Mouse (Mus musculus) heart, embryonic 13.5 days (tissue): ENCODE results near the gene Ubtf. TPM values are rescaled to one million over a fixed set of nuclear protein-coding genes. Genes with fewer than 3 reads are reported as not detected.

ENCODE experiments used
- ATAC-seq: fragments of 200-750 bp; cut with Nextera tagmentation; 2 replicates; pipeline ENCODE4 v1.8.0; 2017; ENCODE audit warnings: moderate TSS enrichment; ENCODE audit not compliant: insufficient number of reproducible peaks, low FRiP score, low TSS enrichment; ENCODE audit errors: extremely low read depth
- H3K27ac ChIP-seq: fragments of 300-500 bp; sonication (generic); replicated peaks from 2 replicates; pipeline ENCODE4 v1.5.1; 2015; ENCODE audit warnings: moderate library complexity, mild to moderate bottlenecking, inconsistent platforms
- H3K27me3 ChIP-seq: fragments of 300-500 bp; sonication (generic); replicated peaks from 2 replicates; pipeline ENCODE4 v1.6.1; 2015; ENCODE audit warnings: mild to moderate bottlenecking, inconsistent platforms
- H3K36me3 ChIP-seq: fragments of 300-500 bp; sonication (generic); 2 replicates; pipeline ENCODE4 v1.6.1; 2015; ENCODE audit warnings: mild to moderate bottlenecking, inconsistent platforms
- H3K4me1 ChIP-seq: fragments of 300-500 bp; sonication (generic); 2 replicates; pipeline ENCODE4 v1.6.1; 2015; ENCODE audit warnings: inconsistent platforms
- H3K4me2 ChIP-seq: fragments of 300-500 bp; sonication (generic); 2 replicates; pipeline ENCODE4 v1.6.1; 2015; ENCODE audit warnings: inconsistent platforms, mild to moderate bottlenecking, moderate library complexity
- H3K4me3 ChIP-seq: fragments of 300-500 bp; sonication (generic); 2 replicates; pipeline ENCODE4 v1.5.1; 2015; ENCODE audit warnings: moderate library complexity, mild to moderate bottlenecking, inconsistent platforms
- H3K9ac ChIP-seq: fragments of 300-500 bp; sonication (generic); 2 replicates; pipeline ENCODE4 v1.6.1; 2015; ENCODE audit warnings: inconsistent platforms, mild to moderate bottlenecking, moderate library complexity
- H3K9me3 ChIP-seq: fragments of 300-500 bp; sonication (generic); 2 replicates; pipeline ENCODE4 v1.6.1; 2016; ENCODE audit warnings: inconsistent platforms
- WGBS: fragments of 180-500 bp; shearing (Covaris S2); methylation state at CpG from one replicate; pipeline ENCODE4 v1.1.7; 2015; ENCODE audit warnings: mixed read lengths; 5-methylcytosine and 5-hydroxymethylcytosine counted together
- polyA plus RNA-seq: library from polyadenylated mRNA; unstranded; fragments of >200 nt; fragmentation: Nextera tagmentation; extraction: Ambion mirVana; gene quantifications from 2 replicates; pipeline ENCODE4 v1.2.1, GENCODE M21; 2015

Ubtf gene
- polyA plus RNA-seq, 1 experiment from 2014 or later = 51.1 TPM

DNA sequence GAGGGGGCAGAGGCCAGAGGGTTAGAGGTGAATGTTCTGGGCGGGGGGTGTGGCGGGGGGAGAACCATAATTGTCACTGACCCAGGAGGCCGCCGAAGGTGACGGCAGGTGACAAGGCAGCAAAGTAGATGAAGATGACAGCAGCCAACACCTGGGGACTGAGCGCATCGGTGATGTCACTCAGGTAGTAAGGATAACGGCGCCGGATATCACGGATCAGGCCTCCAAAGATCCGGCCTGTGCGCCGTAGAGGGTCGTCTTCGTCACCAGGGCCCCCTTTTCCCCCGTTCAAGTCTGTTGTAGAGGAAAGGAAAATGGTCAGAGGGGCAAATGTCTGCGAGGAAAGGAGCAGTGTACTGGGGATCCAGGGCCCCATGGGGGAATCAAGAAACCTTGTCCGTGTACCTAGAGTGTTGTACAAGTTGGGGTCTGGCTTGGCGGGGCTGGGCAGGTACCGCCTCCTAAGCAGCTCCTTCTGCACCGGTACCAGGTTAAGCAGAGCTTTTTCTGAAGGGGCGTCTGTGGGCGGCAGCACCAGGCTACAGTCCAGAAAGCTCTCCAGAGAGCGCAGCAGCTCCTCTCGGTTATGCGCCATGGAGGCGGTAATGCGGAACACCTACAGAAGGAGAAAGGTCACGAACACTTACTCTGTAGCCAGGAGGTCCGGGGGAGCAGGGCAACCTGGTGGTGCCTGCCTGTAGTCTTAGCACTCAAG lies 37.3 kb upstream of the Ubtf start:
- Histone ChIP-seq H3K27ac (no peak overlapping the region), H3K27me3 (peaks cover 79% of the 10 kb centered on the region), H3K9ac (no peak overlapping the region), H3K4me3 (peak overlapping the region; percentile 30), H3K36me3 (no peaks in the 10 kb centered on the region), H3K4me1 (no peaks in the 10 kb centered on the region), H3K9me3 (no peaks in the 10 kb centered on the region), H3K4me2 (peak overlapping the region; percentile 54)
- 53% methylated on average over 31 of the region's 31 CpGs for WGBS
- ATAC-seq = no peak

DNA sequence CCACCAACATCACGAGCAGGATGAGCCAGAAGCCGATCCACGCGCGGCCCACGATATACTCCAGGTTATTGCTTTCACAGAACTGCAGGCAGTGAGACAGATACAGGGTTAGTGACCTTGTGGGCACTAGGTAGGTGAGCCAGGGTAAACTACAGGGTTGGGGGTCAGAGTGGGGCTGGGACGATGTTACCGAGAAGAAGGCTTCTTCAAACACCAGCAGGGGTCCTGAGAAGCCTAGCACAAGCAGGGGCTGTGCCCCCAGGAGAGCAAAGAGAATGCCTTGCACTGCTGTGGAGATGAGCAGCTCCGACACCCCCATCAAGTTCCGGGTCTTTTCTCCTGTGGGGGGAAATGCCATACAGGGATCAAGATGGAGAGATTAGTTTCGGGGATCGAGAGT lies 36.6 kb upstream of the Ubtf start:
- ATAC-seq = no peak
- WGBS = 67% methylated on average over 12 of the region's 12 CpGs

DNA sequence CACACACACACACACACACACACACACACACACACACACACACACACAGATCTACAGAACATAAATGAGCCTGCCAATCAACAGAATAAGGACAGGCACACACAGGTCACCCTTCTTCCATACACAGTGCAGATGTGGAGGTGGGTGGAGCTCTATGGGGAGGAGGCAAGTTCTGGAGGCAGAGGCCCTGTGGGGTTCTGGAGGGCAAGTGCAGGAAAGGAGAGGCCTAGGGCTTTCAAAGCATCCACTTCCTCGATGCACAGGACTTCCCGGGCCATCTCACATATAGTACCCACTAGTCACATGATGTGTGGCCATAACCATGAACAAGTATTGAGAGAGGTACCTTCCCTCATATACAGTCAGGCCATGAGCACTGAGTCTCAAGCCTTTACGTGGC lies 36.0 kb upstream of the Ubtf start:
- Histone ChIP-seq H3K4me2 (peak overlapping the region; percentile 54), H3K9me3 (no peaks in the 10 kb centered on the region), H3K27ac (peak overlapping the region; percentile 12; the same call in 1 of the 2 replicates), H3K27me3 (peaks cover 79% of the 10 kb centered on the region), H3K9ac (no peak overlapping the region), H3K4me1 (no peaks in the 10 kb centered on the region), H3K36me3 (no peaks in the 10 kb centered on the region), H3K4me3 (peak overlapping the region; percentile 30)
- ATAC-seq = no peak
- 70% methylated on average over 3 of the region's 3 CpGs for WGBS

More for the DNA sequence above, 36.6 kb upstream of the Ubtf start:
- Histone ChIP-seq H3K4me3 (peak overlapping the region; percentile 30), H3K27ac (peak overlapping the region; percentile 12; the same call in 1 of the 2 replicates), H3K4me2 (peak overlapping the region; percentile 54), H3K36me3 (no peaks in the 10 kb centered on the region), H3K9me3 (no peaks in the 10 kb centered on the region), H3K4me1 (no peaks in the 10 kb centered on the region), H3K9ac (no peak overlapping the region), H3K27me3 (peaks cover 79% of the 10 kb centered on the region)

DNA sequence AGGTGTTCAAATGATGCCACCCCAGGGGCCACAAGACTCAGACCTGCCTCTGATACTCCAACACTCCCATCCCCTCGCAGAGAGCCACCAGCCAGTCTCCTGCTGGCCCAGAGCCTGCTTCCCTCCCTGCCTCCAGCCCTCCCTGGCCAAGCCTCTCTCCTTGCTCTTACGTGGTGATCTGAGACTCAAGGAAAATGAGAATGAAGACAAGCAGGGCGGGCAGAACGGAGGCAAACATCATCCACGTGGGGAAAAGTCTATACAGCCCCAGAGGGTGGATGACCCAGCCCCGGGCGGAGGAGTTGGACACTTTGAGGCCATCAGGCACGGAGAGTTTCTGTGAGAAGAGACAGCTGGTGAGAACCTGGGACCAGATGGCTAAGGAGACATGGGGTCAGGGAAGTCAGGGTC lies 33.5 kb upstream of the Ubtf start:
- Histone ChIP-seq H3K4me3 (0 out of 2 replicates have a peak overlapping the region, but pooled peaks have one; percentile 10), H3K4me1 (no peaks in the 10 kb centered on the region), H3K9ac (no peak overlapping the region), H3K4me2 (peak overlapping the region; percentile 54), H3K9me3 (no peaks in the 10 kb centered on the region), H3K27me3 (peaks cover 61% of the 10 kb centered on the region), H3K27ac (0 out of 2 replicates have a peak overlapping the region, but pooled peaks have one; percentile 2), H3K36me3 (no peaks in the 10 kb centered on the region)
- 36% methylated on average over 8 of the region's 8 CpGs for WGBS
- ATAC-seq = no peak

DNA sequence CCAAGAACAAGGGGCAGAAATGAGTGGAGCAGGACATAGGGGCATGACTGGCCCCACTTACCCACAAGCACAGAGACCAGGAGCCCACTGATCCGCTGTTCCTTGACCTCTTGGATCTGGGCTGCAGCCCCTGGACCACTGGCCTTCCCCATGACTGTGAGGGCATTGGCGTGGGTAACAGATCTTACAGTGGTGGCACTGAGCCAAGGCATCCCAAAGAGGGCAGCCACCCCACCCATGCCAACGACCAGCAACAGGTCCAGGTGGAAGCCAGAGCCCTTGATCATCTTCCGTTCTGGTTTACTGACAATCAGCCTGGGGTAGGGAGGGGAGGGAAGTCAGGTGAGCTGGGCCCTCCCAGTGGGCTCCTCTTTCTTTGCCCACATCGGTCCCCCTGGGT lies 32.8 kb upstream of the Ubtf start:
- no peak overlapping the region for H3K27ac ChIP-seq
- no peak for ATAC-seq
- no peaks in the 10 kb centered on the region for H3K9me3 ChIP-seq
- H3K36me3 ChIP-seq = no peaks in the 10 kb centered on the region
- peaks cover 55% of the 10 kb centered on the region for H3K27me3 ChIP-seq
- no peak overlapping the region for H3K4me3 ChIP-seq
- no peak overlapping the region for H3K9ac ChIP-seq
- H3K4me2 ChIP-seq = peak overlapping the region; percentile 54
- no peaks in the 10 kb centered on the region for H3K4me1 ChIP-seq
- 52% methylated on average over 5 of the region's 5 CpGs for WGBS

DNA sequence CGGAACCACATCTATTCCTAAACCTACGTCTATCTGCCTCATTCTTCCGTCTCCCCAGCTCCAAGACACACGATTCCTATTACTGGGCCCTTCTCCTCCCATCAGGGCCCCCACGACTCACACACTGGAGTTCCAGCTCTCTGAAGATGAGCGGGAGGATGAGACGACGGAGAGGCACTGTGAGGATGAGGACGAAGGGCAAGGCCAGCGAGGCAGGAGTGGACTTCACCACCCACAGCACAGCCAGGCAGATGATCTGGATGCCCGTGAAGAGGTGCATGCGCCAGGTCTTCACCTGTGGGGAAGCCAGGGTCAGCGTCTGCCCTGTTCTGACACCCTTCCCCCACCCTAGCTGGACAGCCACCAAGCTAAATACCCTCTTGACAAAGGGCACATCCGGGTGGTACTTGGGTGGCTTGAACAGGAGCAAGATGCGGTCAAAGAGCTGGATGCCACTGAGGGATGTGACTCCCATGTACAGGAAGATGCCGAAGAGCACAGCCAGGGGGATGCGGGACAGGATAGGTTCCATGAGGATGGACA lies 31.5 kb upstream of the Ubtf start:
- H3K9me3 ChIP-seq = no peaks in the 10 kb centered on the region
- WGBS = 86% methylated on average over 17 of the region's 17 CpGs
- no peaks in the 10 kb centered on the region for H3K4me1 ChIP-seq
- H3K4me2 ChIP-seq = peak overlapping the region; percentile 54; the same call in 1 of the 2 replicates
- peaks cover 42% of the 10 kb centered on the region for H3K27me3 ChIP-seq
- no peaks in the 10 kb centered on the region for H3K36me3 ChIP-seq
- ATAC-seq = no peak
- no peak overlapping the region for H3K9ac ChIP-seq
- H3K4me3 ChIP-seq = no peak overlapping the region
- H3K27ac ChIP-seq = no peak overlapping the region

DNA sequence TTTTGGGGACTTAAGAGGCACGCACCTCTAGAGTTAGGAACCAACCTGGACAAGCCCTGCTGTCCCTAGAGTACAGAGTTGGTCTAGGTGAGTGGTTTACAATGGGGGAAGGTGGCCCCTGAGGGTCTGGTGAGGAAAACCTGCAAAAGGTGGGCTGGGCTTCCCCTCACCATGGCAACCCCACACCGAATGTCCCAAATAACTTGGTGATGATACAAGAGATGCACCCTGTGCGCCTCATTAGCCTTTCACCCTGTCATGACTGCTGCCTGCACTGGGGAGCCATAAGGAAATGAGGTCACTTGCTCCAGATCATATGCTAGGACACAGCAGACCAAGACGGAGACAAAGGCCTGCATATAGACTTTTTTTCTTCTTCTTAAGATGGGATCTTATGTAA lies 30.9 kb upstream of the Ubtf start:
- no peaks in the 10 kb centered on the region for H3K36me3 ChIP-seq
- H3K4me3 ChIP-seq = no peak overlapping the region
- peaks cover 35% of the 10 kb centered on the region for H3K27me3 ChIP-seq
- no peak overlapping the region for H3K4me2 ChIP-seq
- no peak for ATAC-seq
- H3K27ac ChIP-seq = no peak overlapping the region
- no peak overlapping the region for H3K9ac ChIP-seq
- 73% methylated on average over 4 of the region's 4 CpGs for whole genome bisulfite sequencing
- no peaks in the 10 kb centered on the region for H3K4me1 ChIP-seq
- no peaks in the 10 kb centered on the region for H3K9me3 ChIP-seq

DNA sequence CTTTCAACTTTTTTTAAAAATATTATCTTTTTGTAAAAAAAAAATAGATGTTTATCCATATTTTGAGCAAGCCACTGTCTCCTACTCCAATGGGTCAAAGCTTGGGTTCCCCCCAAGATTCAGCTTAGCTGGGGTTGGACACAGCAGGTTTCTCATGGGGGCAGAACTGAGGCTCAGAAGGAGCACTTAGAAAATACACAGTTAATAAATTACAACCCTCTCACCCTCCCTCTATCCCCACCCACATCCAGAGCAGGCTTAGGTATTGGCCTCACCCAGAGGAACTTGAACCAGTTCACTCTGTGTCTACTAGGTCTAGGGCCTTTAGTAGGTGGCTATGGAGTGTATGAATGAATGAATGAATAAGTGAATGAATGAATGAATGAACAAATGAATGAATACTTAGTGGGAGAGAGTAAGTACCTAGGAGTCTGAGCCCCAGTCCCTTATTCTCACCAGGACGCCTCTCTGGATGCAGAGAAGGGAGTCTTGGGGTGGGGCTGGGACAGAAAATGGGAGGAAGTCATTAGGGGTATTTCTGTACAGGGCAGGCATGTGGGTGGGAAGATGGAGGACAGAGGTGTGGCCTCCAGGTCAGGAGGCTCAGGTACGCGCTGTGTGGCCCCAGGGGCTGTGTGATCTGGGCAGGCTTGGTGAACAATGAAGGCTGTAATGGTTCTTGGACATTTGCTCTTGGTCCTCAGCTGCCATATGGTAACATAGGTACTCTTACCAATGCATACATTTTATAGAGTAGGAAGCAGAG lies 29.8 kb upstream of the Ubtf start:
- H3K4me2 ChIP-seq = 0 out of 2 replicates have a peak overlapping the region, but pooled peaks have one; percentile 0
- H3K4me3 ChIP-seq = no peak overlapping the region
- H3K27ac ChIP-seq = no peak overlapping the region
- H3K36me3 ChIP-seq = no peaks in the 10 kb centered on the region
- H3K27me3 ChIP-seq = peaks cover 35% of the 10 kb centered on the region
- no peaks in the 10 kb centered on the region for H3K9me3 ChIP-seq
- WGBS = 91% methylated on average over 3 of the region's 3 CpGs
- no peak for ATAC-seq
- no peak overlapping the region for H3K9ac ChIP-seq
- no peaks in the 10 kb centered on the region for H3K4me1 ChIP-seq

DNA sequence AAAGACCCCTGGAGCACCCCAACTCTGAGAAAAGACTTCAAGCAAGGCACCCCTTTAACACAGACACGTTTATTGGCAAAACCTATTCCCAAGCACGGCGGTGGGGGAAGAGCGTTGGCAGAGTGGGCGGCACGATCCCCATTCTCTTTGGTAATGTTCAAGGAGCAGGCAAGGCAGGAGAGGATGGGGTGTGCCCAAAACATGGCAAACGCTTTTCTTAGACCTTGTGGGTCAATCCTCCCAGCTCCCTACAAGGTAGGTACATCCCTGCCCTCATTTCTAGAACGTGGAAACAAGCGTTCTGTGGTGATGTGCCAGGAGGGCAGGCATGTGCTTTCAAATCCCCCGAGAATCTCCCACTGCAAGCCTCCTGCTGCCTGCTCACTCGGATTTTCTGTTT lies 29.2 kb upstream of the Ubtf start:
- Histone ChIP-seq H3K27ac (no peak overlapping the region), H3K36me3 (no peaks in the 10 kb centered on the region), H3K9ac (no peak overlapping the region), H3K4me2 (no peak overlapping the region), H3K4me1 (no peaks in the 10 kb centered on the region), H3K27me3 (peaks cover 31% of the 10 kb centered on the region), H3K4me3 (no peak overlapping the region), H3K9me3 (no peaks in the 10 kb centered on the region)
- WGBS = 75% methylated on average over 11 of the region's 11 CpGs
- no peak for ATAC-seq

DNA sequence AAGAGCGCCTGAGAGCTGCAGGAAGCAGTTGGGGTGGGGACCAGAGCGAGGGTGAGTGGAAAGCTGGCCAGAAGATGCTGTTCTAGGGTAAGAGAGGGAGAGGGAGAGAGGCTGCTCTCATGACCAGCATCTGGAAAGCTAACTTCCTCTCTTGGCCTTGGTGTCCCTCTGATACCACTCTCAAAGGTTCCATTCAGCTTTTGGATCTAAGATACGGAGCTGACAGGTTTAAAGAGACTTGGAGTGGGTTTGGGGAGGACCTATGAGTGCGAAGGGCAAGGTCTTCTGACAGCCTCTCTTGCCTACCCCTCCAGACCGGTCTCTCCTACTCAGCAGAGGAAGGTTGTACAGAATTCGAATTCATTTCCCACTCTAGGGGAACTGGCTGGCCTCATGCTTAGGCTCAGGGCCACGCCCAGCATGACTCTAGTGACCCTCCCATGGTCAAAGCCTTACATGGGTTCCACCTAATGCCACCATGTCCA lies 28.6 kb upstream of the Ubtf start:
- Histone ChIP-seq H3K4me1 (no peaks in the 10 kb centered on the region), H3K36me3 (no peaks in the 10 kb centered on the region), H3K27me3 (peaks cover 25% of the 10 kb centered on the region), H3K27ac (no peak overlapping the region), H3K9ac (no peak overlapping the region), H3K4me3 (no peak overlapping the region), H3K9me3 (no peaks in the 10 kb centered on the region), H3K4me2 (no peak overlapping the region)
- WGBS = 80% methylated on average over 7 of the region's 7 CpGs
- ATAC-seq = no peak

DNA sequence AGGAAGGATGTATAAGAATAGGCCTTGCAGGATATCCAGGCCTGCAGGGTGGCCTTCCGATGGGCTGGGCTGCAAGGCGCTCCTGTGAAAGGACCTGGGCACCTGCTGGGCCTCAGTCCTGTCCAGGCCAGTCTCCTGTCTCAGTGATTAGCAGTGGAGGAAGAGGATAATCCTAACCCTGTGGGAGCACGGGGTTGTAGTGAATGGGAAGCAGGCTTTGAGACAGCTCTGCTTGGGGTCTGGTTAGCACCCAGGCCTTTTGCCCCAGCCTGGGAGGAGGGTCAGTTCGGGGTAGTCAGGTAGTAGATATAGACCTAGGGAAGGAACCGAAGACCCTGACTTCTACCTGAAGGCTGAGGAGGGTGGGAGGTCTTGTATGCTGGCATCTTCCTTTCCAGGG lies 28.1 kb upstream of the Ubtf start:
- no peak for ATAC-seq
- Histone ChIP-seq H3K36me3 (no peaks in the 10 kb centered on the region), H3K9ac (no peak overlapping the region), H3K4me1 (no peaks in the 10 kb centered on the region), H3K27ac (no peak overlapping the region), H3K9me3 (no peaks in the 10 kb centered on the region), H3K4me2 (no peak overlapping the region), H3K4me3 (no peak overlapping the region), H3K27me3 (peaks cover 20% of the 10 kb centered on the region)
- WGBS = 61% methylated on average over 5 of the region's 5 CpGs
